Mouse (Mus musculus): Measurements from ENCODE around the gene Tmem145. TPM values are rescaled to one million over a fixed set of nuclear protein-coding genes. Genes with fewer than 3 reads are reported as not detected.

Tmem145 gene
- polyA plus RNA-seq, 1 experiment from 2014 or later = 1.7 TPM

DNA sequence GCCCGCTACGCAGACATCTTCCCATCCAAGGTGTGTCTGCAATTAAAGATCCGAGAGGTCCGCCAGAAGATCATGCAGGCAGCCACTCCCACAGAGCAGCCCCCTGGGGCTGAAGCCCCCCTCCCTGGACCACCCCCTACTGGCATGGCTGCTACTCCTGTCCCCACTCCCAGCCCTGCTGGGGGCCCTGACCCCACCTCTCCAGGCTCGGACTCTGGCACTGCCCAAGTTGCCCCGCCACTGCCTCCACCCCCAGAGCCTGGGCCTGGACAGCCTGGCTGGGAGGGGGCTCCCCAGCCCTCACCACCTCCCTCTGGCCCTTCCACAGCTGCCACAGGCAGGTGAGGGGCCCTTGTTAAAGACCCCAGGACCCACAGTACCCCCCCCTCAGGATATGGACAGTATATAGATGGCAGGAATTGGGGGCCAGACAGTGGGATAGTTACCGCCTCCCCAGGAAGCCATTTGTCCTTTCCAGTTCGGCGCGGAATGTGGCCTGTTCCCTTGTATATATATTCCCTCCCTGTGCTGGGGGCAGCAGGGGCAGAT is 12.6 kb upstream of the Tmem145 start:
- no peak for ATAC-seq (ENCODE audit: low read depth)
- H3K9me3 ChIP-seq (ENCODE audit: control insufficient read depth, low read length) = peaks cover 6% of the 10 kb centered on the region; the same call in 1 of the 2 replicates
- H3K36me3 ChIP-seq (ENCODE audit: control insufficient read depth, insufficient read depth, low read length) = peaks cover 79% of the 10 kb centered on the region

DNA sequence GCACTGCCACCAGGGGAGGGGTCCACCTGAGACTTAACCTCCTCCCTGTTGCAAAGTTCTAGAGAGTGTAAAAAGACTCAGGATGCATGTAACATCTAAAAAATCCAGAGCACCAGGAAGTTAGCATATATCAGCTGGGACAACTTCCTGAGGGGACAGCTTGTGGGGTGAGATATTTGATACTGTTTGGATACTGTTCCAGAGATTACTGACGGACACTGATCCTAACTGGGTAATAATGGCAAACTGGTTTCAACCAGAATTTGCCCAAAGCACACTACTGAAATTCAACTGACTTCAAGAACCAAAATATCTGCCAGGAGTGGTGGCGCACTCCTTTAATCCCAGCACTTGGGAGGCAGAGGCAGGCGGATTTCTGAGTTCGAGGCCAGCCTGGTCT is 11.4 kb upstream of the Tmem145 start:
- no peak for DNase-seq (ENCODE audit: low spot score)
- peaks cover 67% of the 10 kb centered on the region for H3K36me3 ChIP-seq (ENCODE audit: control insufficient read depth, insufficient read depth, low read length)
- WGBS = 88% methylated on average over 4 of the region's 4 CpGs
- no peak overlapping the region for H3K4me2 ChIP-seq (ENCODE audit: low read depth, low read length)
- no peaks in the 10 kb centered on the region for H3K27me3 ChIP-seq (replicated peaks; ENCODE audit: control insufficient read depth, insufficient read depth, low read length)
- no peak for ATAC-seq (ENCODE audit: low read depth)
- H3K9me3 ChIP-seq (ENCODE audit: control insufficient read depth, low read length) = peaks cover 4% of the 10 kb centered on the region; the same call in 1 of the 2 replicates
- H3K9ac ChIP-seq (ENCODE audit: low read depth, low read length) = no peak overlapping the region
- no peak overlapping the region for H3K27ac ChIP-seq (replicated peaks; ENCODE audit: low read depth, low read length)
- peaks cover 4% of the 10 kb centered on the region; the same call in 1 of the 2 replicates for H3K4me1 ChIP-seq (ENCODE audit: control insufficient read depth, insufficient read depth, low read length)
- H3K4me3 ChIP-seq (ENCODE audit: low read depth, low read length) = no peak overlapping the region

More for the DNA sequence above, 12.6 kb upstream of the Tmem145 start:
- Histone ChIP-seq H3K4me1 (ENCODE audit: control insufficient read depth, insufficient read depth, low read length) (peaks cover 4% of the 10 kb centered on the region; the same call in 1 of the 2 replicates), H3K27ac (replicated peaks; ENCODE audit: low read depth, low read length) (no peak overlapping the region), H3K9ac (ENCODE audit: low read depth, low read length) (no peak overlapping the region), H3K27me3 (replicated peaks; ENCODE audit: control insufficient read depth, insufficient read depth, low read length) (no peaks in the 10 kb centered on the region), H3K4me2 (ENCODE audit: low read depth, low read length) (no peak overlapping the region), H3K4me3 (ENCODE audit: low read depth, low read length) (no peak overlapping the region)
- no peak for DNase-seq (ENCODE audit: low spot score)
- 85% methylated on average over 8 of the region's 10 CpGs for WGBS

DNA sequence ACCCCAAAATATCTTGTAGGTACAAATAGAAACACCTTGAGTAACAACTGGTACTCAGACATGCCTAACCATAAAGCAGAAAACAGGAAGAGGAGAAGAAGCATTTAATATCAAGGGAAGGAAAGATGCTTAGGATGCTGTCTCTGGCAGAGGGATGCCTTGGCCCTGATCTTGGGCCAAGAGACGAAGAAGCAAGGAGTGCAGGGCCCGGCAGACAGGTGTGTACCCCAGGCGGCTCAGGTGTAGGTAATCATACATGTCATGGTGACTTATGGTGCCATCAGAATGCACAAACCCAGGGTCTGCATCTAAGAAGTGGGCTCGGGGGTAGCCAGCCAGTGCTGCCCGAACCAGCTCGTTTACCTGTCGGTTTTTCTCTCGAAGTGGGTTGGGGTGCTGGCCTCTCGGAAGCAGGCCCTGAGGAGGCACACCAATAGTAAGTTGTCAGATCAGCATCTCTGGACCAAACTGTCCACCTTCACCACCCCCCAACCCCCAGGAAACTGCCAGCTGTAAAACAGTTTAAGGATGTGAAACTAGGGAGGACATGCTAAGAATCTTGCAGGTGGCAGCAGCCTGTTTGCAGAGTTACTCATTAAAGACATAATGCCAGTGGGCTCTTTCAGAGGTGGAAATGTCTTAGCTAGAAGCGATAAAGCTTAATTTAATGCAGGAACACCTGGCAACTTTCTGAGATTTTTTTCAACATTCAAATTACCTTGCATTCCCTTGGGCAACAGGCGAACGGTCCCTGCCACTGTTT is 10.8 kb upstream of the Tmem145 start:
- no peak for DNase-seq (ENCODE audit: low spot score)

DNA sequence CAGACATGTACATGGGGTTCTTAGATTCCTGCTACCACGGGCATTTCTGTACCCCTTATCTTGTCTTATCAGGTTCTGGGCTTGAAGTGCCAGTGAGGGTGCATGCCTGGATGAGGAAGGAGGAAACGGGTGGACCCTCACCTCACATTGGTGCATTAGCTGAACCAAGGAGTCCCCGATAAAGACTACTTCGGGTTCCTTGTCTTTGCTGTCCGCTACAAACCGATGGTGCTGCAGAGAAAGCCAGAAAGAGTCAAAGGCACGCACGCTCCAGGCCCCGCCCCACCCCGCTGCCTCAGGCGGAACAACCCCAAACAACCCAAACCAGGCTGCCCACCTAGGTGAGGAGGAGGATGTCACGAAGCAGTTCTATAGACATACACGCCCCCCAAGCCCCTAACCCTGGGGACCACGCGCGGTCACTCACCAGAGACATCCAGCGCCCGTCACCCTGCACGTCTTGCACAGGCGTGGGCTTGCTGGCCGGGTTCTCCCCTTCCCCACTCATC is 8.9 kb upstream of the Tmem145 start:
- DNase-seq (ENCODE audit: low spot score) = no peak

More for the DNA sequence above, 10.8 kb upstream of the Tmem145 start:
- H3K4me1 ChIP-seq (ENCODE audit: control insufficient read depth, insufficient read depth, low read length) = peaks cover 4% of the 10 kb centered on the region; the same call in 1 of the 2 replicates
- 88% methylated on average over 12 of the region's 12 CpGs for WGBS
- no peak overlapping the region for H3K27ac ChIP-seq (replicated peaks; ENCODE audit: low read depth, low read length)
- H3K4me2 ChIP-seq (ENCODE audit: low read depth, low read length) = no peak overlapping the region; the same call in 1 of the 2 replicates
- no peaks in the 10 kb centered on the region for H3K27me3 ChIP-seq (replicated peaks; ENCODE audit: control insufficient read depth, insufficient read depth, low read length)
- no peak overlapping the region for H3K4me3 ChIP-seq (ENCODE audit: low read depth, low read length)
- peaks cover 61% of the 10 kb centered on the region for H3K36me3 ChIP-seq (ENCODE audit: control insufficient read depth, insufficient read depth, low read length)
- H3K9me3 ChIP-seq (ENCODE audit: control insufficient read depth, low read length) = no peaks in the 10 kb centered on the region
- no peak for ATAC-seq (ENCODE audit: low read depth)
- no peak overlapping the region for H3K9ac ChIP-seq (ENCODE audit: low read depth, low read length)

DNA sequence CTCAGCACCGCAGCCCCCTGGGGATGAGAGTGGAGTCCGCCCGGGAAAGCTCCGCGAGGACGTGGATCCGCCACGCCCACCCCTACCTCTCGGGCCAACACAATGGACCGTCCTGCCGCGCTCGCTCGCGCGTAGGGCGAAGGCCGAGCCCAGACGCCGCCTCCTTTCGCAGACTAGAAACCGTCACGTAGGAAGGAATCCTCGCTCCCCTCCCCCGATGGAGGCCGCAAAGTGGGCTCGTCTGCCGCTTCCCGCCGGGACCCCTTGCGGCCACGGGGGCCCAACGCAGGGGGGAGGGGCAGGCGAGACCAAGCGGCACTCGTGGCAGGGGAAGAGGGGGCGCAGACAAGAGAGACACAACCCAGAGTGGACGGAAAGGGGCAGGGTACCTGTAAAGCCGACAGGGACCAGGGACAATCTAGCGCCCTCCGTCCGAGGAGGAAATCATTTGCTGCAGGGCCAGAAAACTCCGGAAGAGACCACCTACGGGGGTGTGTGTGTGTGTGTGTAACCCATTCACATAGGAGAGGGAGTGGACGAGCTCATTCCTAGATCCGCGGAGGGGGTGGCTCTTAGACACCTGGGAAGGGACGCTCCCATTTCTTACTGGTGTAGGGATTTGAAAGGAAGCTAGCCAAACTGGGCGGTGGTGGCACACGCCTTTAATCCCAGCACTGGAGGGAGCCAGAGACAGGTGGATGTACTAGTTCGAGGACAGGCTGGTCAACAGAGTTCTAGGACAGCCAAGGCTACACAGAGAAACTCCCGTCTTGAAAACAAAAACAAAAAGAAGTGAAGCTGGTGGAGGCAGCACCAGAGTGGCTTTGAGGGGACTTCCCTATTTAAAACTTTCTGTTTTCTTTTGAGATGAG is 8.2 kb upstream of the Tmem145 start, which contains the start of gene Pafah1b3:
Pafah1b3 (minus strand) TSS at position 533 of the 872 bp plus-strand sequence.
- under 1% methylated on average over 45 of the region's 52 CpGs for WGBS
- peak within 1 kb of the TSS; percentile 95 for H3K27ac ChIP-seq (replicated peaks; ENCODE audit: low read depth, low read length)
- H3K4me2 ChIP-seq (ENCODE audit: low read depth, low read length) = peak within 1 kb of the TSS; percentile 64
- peak; percentile 94 for ATAC-seq (ENCODE audit: low read depth)
- peak; percentile 98 for DNase-seq (ENCODE audit: low spot score)
- no peaks in the 10 kb centered on the region for H3K27me3 ChIP-seq (replicated peaks; ENCODE audit: control insufficient read depth, insufficient read depth, low read length)
- H3K36me3 ChIP-seq (ENCODE audit: control insufficient read depth, insufficient read depth, low read length) = peaks cover 35% of the 10 kb centered on the region
- peak within 1 kb of the TSS; percentile 83 for H3K4me3 ChIP-seq (ENCODE audit: low read depth, low read length)
- no peaks in the 10 kb centered on the region for H3K9me3 ChIP-seq (ENCODE audit: control insufficient read depth, low read length)
- H3K4me1 ChIP-seq (ENCODE audit: control insufficient read depth, insufficient read depth, low read length) = peaks cover 4% of the 10 kb centered on the region; the same call in 1 of the 2 replicates
- peak within 1 kb of the TSS; percentile 87 for H3K9ac ChIP-seq (ENCODE audit: low read depth, low read length)

More for the DNA sequence above, 8.9 kb upstream of the Tmem145 start:
- H3K4me3 ChIP-seq (ENCODE audit: low read depth, low read length) = peak overlapping the region; percentile 83
- H3K4me1 ChIP-seq (ENCODE audit: control insufficient read depth, insufficient read depth, low read length) = peaks cover 4% of the 10 kb centered on the region; the same call in 1 of the 2 replicates
- H3K4me2 ChIP-seq (ENCODE audit: low read depth, low read length) = peak overlapping the region; percentile 64
- H3K9me3 ChIP-seq (ENCODE audit: control insufficient read depth, low read length) = no peaks in the 10 kb centered on the region
- H3K36me3 ChIP-seq (ENCODE audit: control insufficient read depth, insufficient read depth, low read length) = peaks cover 42% of the 10 kb centered on the region
- peak; percentile 21 for ATAC-seq (ENCODE audit: low read depth)
- WGBS = under 1% methylated on average over 19 of the region's 21 CpGs
- peak overlapping the region; percentile 87 for H3K9ac ChIP-seq (ENCODE audit: low read depth, low read length)
- no peaks in the 10 kb centered on the region for H3K27me3 ChIP-seq (replicated peaks; ENCODE audit: control insufficient read depth, insufficient read depth, low read length)
- H3K27ac ChIP-seq (replicated peaks; ENCODE audit: low read depth, low read length) = peak overlapping the region; percentile 95

DNA sequence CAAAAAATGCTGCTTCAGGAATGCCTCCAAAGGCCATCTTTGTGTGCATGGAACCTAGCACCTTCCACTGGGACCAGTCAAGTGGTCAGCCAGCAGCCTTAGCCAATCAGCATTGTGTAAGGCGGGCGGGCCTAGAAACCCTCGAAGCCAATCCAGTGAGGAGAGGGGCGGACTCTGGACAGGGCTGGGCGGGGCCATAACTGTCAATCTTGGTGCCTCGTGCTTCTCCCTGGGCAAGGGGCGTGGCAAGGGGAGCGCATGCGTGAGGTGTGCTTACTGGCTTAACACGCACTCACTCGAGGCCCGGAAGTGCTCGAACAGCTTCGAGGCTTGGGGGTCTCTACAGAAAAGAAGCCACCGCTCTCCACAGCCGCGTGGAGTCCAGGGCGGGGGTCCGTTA is 4.8 kb upstream of the Tmem145 start, which contains the start of gene Prr19:
Prr19 (plus strand) TSS at position 349 of the 400 bp plus-strand sequence.
- Histone ChIP-seq H3K4me3 (ENCODE audit: low read depth, low read length) (no peak within 1 kb of the TSS), H3K9ac (ENCODE audit: low read depth, low read length) (no peak within 1 kb of the TSS), H3K4me2 (ENCODE audit: low read depth, low read length) (no peak within 1 kb of the TSS), H3K9me3 (ENCODE audit: control insufficient read depth, low read length) (no peaks in the 10 kb centered on the region), H3K4me1 (ENCODE audit: control insufficient read depth, insufficient read depth, low read length) (peaks cover 4% of the 10 kb centered on the region; the same call in 1 of the 2 replicates), H3K27ac (replicated peaks; ENCODE audit: low read depth, low read length) (no peak within 1 kb of the TSS), H3K36me3 (ENCODE audit: control insufficient read depth, insufficient read depth, low read length) (0 out of 2 replicates have a peak, but pooled peaks cover 1% of the 10 kb centered on the region), H3K27me3 (replicated peaks; ENCODE audit: control insufficient read depth, insufficient read depth, low read length) (no peaks in the 10 kb centered on the region)
- ATAC-seq (ENCODE audit: low read depth) (no peak), DNase-seq (ENCODE audit: low spot score) (peak; percentile 52)
- 47% methylated on average over 15 of the region's 19 CpGs for WGBS

DNA sequence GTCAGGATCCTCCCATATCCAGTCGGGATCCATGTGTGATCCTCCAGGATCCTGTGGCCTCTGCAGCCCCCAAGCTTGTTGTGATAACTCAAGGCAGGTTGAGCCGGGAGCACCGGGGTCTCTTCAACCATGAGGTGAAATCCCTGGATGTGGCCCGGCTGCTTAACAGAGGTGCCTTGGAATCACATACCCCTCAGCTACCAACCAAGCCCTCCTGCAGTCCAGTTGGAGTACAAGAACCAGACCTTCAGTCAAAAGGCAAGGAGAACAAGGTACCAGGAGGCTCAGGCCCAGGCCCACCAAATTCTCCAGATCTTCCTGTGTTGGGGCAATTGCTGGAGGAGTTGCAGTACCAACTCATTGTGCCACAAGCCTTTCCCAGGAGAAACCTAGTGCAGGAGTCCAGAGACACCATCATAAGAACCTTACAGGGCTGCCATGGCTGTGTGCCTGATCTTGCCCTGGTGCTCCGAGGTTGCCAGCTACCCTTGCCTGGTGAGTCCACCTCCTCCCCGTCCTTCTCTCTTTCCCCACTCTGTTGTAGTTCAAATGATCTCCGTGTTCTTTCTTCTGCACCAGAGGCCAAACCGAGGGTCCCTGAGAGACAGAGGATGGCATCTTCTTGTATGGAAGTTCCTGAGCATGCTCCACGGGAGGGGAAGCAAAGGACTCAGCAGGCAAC is 2.8 kb upstream of the Tmem145 start:
- Histone ChIP-seq H3K27ac (replicated peaks; ENCODE audit: low read depth, low read length) (no peak overlapping the region), H3K36me3 (ENCODE audit: control insufficient read depth, insufficient read depth, low read length) (no peaks in the 10 kb centered on the region), H3K27me3 (replicated peaks; ENCODE audit: control insufficient read depth, insufficient read depth, low read length) (peaks cover under 1% of the 10 kb centered on the region; the same call in 1 of the 2 replicates), H3K4me1 (ENCODE audit: control insufficient read depth, insufficient read depth, low read length) (0 out of 2 replicates have a peak, but pooled peaks cover 2% of the 10 kb centered on the region), H3K4me3 (ENCODE audit: low read depth, low read length) (no peak overlapping the region), H3K9ac (ENCODE audit: low read depth, low read length) (no peak overlapping the region), H3K4me2 (ENCODE audit: low read depth, low read length) (no peak overlapping the region), H3K9me3 (ENCODE audit: control insufficient read depth, low read length) (no peaks in the 10 kb centered on the region)
- 64% methylated on average over 9 of the region's 9 CpGs for WGBS
- DNase-seq (ENCODE audit: low spot score) = no peak
- ATAC-seq (ENCODE audit: low read depth) = no peak
